Mouse (Mus musculus) E14TG2a.4 (cell line): ENCODE results near the gene Speer4e.
"Not testable (repeated sequence)": the region's sequence is repeated elsewhere in the genome, so short reads cannot be mapped to it uniquely, and the experiment has no call there.

Experiments
- CTCF ChIP-seq: conservative IDR thresholded peaks from 2 replicates; pipeline ENCODE4 v1.5.1; 2014; ENCODE audit warnings: low read length
- POU5F1 ChIP-seq: IDR thresholded peaks from 2 replicates; pipeline ENCODE4 v1.6.1; 2014; ENCODE audit warnings: low read length, borderline replicate concordance

- TF ChIP-seq CTCF, POU5F1: not testable (repeated sequence)
These were observed at the start of gene Speer4e for GRCm38 (mm10) chr5:14938329-14938728.
